Mouse (Mus musculus) adrenal gland, postnatal 10 days (tissue): ENCODE results near the gene Zbtb48. TPM values are rescaled to one million over a fixed set of nuclear protein-coding genes. Genes with fewer than 3 reads are reported as not detected.

ENCODE experiments used
- total RNA-seq, 2 experiments: library from RNA; stranded (reverse); gene quantifications; 2 replicates each; pipeline ENCODE4 v1.2.3; 2021

Gene Zbtb48
- total RNA-seq, 2 experiments from 2014 or later: 7.2 to 9.6 TPM

Other genes with a start within 250 kb of the Zbtb48 start
- gene Camta1, start 165.8 kb downstream of the Zbtb48 start, total RNA-seq: 10 to 100 TPM; 46.3 to 50.3 TPM
- 100 to 1,000 TPM in 1 of 2 experiments, 10 to 100 TPM in 1; 99.3 to 120 TPM for gene Dnajc11, start 94.0 kb downstream of the Zbtb48 start, total RNA-seq
- 10 to 100 TPM; 15.3 to 27.0 TPM for gene Thap3, start 38.7 kb downstream of the Zbtb48 start, total RNA-seq
- gene Phf13, start 31.4 kb downstream of the Zbtb48 start, total RNA-seq: 10 to 100 TPM; 16.4 to 17.8 TPM
- gene Klhl21, start 18.9 kb downstream of the Zbtb48 start, total RNA-seq: 10 to 100 TPM; 17.8 to 21.4 TPM
- not detected for gene Tas1r1, start 10.9 kb upstream of the Zbtb48 start, total RNA-seq
- 10 to 100 TPM; 20.1 to 20.3 TPM for gene Nol9, start 11.7 kb upstream of the Zbtb48 start, total RNA-seq
- gene Plekhg5, start 44.8 kb upstream of the Zbtb48 start, total RNA-seq: 10 to 100 TPM; 17.1 to 20.1 TPM
- 1 to 10 TPM; 1.9 to 4.3 TPM for gene Tnfrsf25, start 88.3 kb upstream of the Zbtb48 start, total RNA-seq
- 1 to 10 TPM; 1.2 to 1.3 TPM for gene Espn, start 124.7 kb upstream of the Zbtb48 start, total RNA-seq
- gene Hes2, start 131.2 kb upstream of the Zbtb48 start, total RNA-seq: not detected
- gene Acot7, start 150.5 kb upstream of the Zbtb48 start, total RNA-seq: 10 to 100 TPM; 33.2 to 38.0 TPM
- 10 to 100 TPM; 11.2 to 11.8 TPM for gene Gpr153, start 246.6 kb upstream of the Zbtb48 start, total RNA-seq